Mouse (Mus musculus): ENCODE measurements around the gene Mtf1.

Gene Mtf1

GRCm38 (mm10) chr4:124802309-124803260, 681 bp downstream of the Mtf1 start:
- DNase-seq (ENCODE audit: extremely low spot score) = peak; percentile 98

- no peak for DNase-seq (ENCODE audit: extremely low spot score)
Observed at GRCm38 (mm10) chr4:124803406-124803805, 1.5 kb downstream of the Mtf1 start.

GRCm38 (mm10) chr4:124808511-124808910, 6.6 kb downstream of the Mtf1 start:
- no peak for DNase-seq (ENCODE audit: extremely low spot score)

GRCm38 (mm10) chr4:124809136-124809883, 7.4 kb downstream of the Mtf1 start:
- DNase-seq (ENCODE audit: extremely low spot score) = no peak

GRCm38 (mm10) chr4:124810056-124810455, 8.2 kb downstream of the Mtf1 start:
- no peak for DNase-seq (ENCODE audit: extremely low spot score)

GRCm38 (mm10) chr4:124811347-124811975, 9.6 kb downstream of the Mtf1 start:
- DNase-seq (ENCODE audit: extremely low spot score) = peak; percentile 13

GRCm38 (mm10) chr4:124815901-124816300, 14.0 kb downstream of the Mtf1 start:
- no peak for DNase-seq (ENCODE audit: extremely low spot score)

GRCm38 (mm10) chr4:124817803-124818202, 15.9 kb downstream of the Mtf1 start:
- DNase-seq (ENCODE audit: extremely low spot score) = peak; percentile 55

- no peak for DNase-seq (ENCODE audit: extremely low spot score)
Observed at GRCm38 (mm10) chr4:124818832-124819231, 16.9 kb downstream of the Mtf1 start.

- no peak for DNase-seq (ENCODE audit: extremely low spot score)
Observed at GRCm38 (mm10) chr4:124824967-124825366, 23.1 kb downstream of the Mtf1 start.

GRCm38 (mm10) chr4:124825371-124825965, 23.6 kb downstream of the Mtf1 start:
- no peak for DNase-seq (ENCODE audit: extremely low spot score)

GRCm38 (mm10) chr4:124829671-124830070, 27.8 kb downstream of the Mtf1 start:
- DNase-seq (ENCODE audit: extremely low spot score) = no peak

GRCm38 (mm10) chr4:124832796-124833195, 30.9 kb downstream of the Mtf1 start:
- DNase-seq (ENCODE audit: extremely low spot score) = no peak

- no peak for DNase-seq (ENCODE audit: extremely low spot score)
Observed at GRCm38 (mm10) chr4:124838035-124838700, 36.3 kb downstream of the Mtf1 start.

GRCm38 (mm10) chr4:124840998-124841397, 39.1 kb downstream of the Mtf1 start:
- no peak for DNase-seq (ENCODE audit: extremely low spot score)

GRCm38 (mm10) chr4:124843493-124843892, 41.6 kb downstream of the Mtf1 start:
- peak; percentile 45 for DNase-seq (ENCODE audit: extremely low spot score)

GRCm38 (mm10) chr4:124847573-124847972, 45.7 kb downstream of the Mtf1 start:
- peak; percentile 84 for DNase-seq (ENCODE audit: extremely low spot score)

- DNase-seq (ENCODE audit: extremely low spot score) = no peak
Observed at GRCm38 (mm10) chr4:124849631-124850260, 47.8 kb downstream of the Mtf1 start.

GRCm38 (mm10) chr4:124850261-124850913, 48.5 kb downstream of the Mtf1 start, which contains the start of gene Yrdc:
TSS of gene Yrdc (plus strand) at chr4:124850679.
- DNase-seq (ENCODE audit: extremely low spot score) = peak; percentile 93
